13 mouse cellular contexts compared by ENCODE assay signal in the genomic region with DNA sequence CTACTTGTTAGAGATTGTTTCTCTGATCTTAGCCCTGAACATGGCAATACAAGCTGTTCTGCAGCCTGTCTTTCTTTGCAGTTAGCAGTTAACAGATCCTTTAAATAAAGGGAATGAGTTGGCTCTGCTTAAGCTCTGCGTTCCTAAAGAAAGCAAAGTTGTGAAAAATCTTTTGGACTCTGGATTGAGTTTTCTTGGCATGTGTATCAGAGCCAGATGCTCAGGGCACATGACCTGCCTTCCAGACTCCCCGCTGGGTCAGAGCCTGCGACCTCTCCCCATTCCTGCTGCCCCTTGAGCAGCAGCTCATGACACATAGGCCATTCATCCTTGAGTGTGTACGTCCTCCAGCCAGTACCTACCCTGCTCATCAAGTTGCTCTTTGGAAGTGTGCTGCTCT.
DNase-seq lines count a peak whose midpoint lies in the region; ATAC-seq and TF ChIP-seq lines count a peak whose summit lies in the region.
"Had no signal": no experiment of that assay in that cellular context is flagged by ENCODE, and none has a peak within 500 bp of the region (broad histone marks: within the 10 kb centered on the region; RNA-seq: fewer than 3 reads in every experiment).

No protein-coding gene starts in this region.

- DNase-seq in heart, adult 11 months, result peak; percentile 66
- DNase-seq in lung, embryonic 14.5 days, result peak; percentile 70
- DNase-seq in lung, adult 2 months, result no peak
- peak; percentile 61 for DNase-seq in embryo, embryonic 10.5 days (ENCODE audit: low spot score)
- DNase-seq in urinary bladder, adult 2 months (ENCODE audit: low spot score), result no peak
- DNase-seq in cerebellum, adult 2 months, result no peak
- DNase-seq: adrenal gland, postnatal 25 days; heart, postnatal 36 days had no signal

- 71% methylated on average over 4 of the region's 4 CpGs for WGBS in heart, embryonic 12.5 days
- 40% methylated on average over 4 of the region's 4 CpGs for WGBS in lung, embryonic 14.5 days
- WGBS in lung, adult 2 months, result 49% methylated on average over 4 of the region's 4 CpGs
- WGBS in limb, embryonic 12.5 days, result 36% methylated on average over 4 of the region's 4 CpGs
- WGBS in cerebellum, adult 2 months, result 17% methylated on average over 4 of the region's 4 CpGs

- H3K4me2 ChIP-seq in heart, embryonic 12.5 days, result no peak overlapping the region
- no peak overlapping the region for H3K4me2 ChIP-seq in lung, embryonic 14.5 days
- no peak overlapping the region for H3K4me2 ChIP-seq in limb, embryonic 12.5 days
- H3K4me2 ChIP-seq: forebrain, embryonic 13.5 days had no signal

- H3K9ac ChIP-seq in heart, embryonic 12.5 days, result no peak overlapping the region
- H3K9ac ChIP-seq in lung, embryonic 14.5 days, result no peak overlapping the region
- no peak overlapping the region for H3K9ac ChIP-seq in limb, embryonic 12.5 days (replicated peaks)
- H3K9ac ChIP-seq: forebrain, embryonic 13.5 days; liver, embryonic 14.5 days had no signal

- H3K9me3 ChIP-seq in heart, embryonic 12.5 days (replicated peaks), result peaks cover 3% of the 10 kb centered on the region
- H3K9me3 ChIP-seq in lung, embryonic 14.5 days (ENCODE audit: low read depth, low read length), result no peaks in the 10 kb centered on the region
- no peaks in the 10 kb centered on the region; the same call in 1 of the 2 replicates for H3K9me3 ChIP-seq in limb, embryonic 12.5 days
- H3K9me3 ChIP-seq: forebrain, embryonic 13.5 days had no signal

- no peak overlapping the region for H3K27ac ChIP-seq in heart, embryonic 12.5 days (ENCODE audit: poor library complexity, severe bottlenecking)
- H3K27ac ChIP-seq in lung, embryonic 14.5 days (ENCODE audit: low read depth), result peak overlapping the region; percentile 26; the same call in 1 of the 2 replicates
- H3K27ac ChIP-seq in limb, embryonic 12.5 days, result peak overlapping the region; percentile 62; the same call in 1 of the 2 replicates
- no peak overlapping the region for H3K27ac ChIP-seq in cerebellum, adult 2 months (ENCODE audit: insufficient read depth, low read length)
- H3K27ac ChIP-seq: forebrain, embryonic 13.5 days; liver, embryonic 14.5 days had no signal

- no peaks in the 10 kb centered on the region for H3K27me3 ChIP-seq in heart, embryonic 12.5 days (replicated peaks)
- no peaks in the 10 kb centered on the region for H3K27me3 ChIP-seq in lung, embryonic 14.5 days (ENCODE audit: insufficient read depth, low read length)
- peaks cover 1% of the 10 kb centered on the region for H3K27me3 ChIP-seq in limb, embryonic 12.5 days
- no peaks in the 10 kb centered on the region for H3K27me3 ChIP-seq in cerebellum, adult 2 months (ENCODE audit: control insufficient read depth, insufficient read depth, low read length)
- H3K27me3 ChIP-seq: forebrain, embryonic 13.5 days had no signal

- no peak for ATAC-seq in heart, embryonic 12.5 days (ENCODE audit: insufficient number of reproducible peaks, low FRiP score)
- ATAC-seq in lung, embryonic 14.5 days (ENCODE audit: insufficient read depth), result peak; percentile 24; the same call in 1 of the 2 replicates
- no peak for ATAC-seq in limb, embryonic 12.5 days (ENCODE audit: insufficient number of reproducible peaks, insufficient read depth, low FRiP score, low TSS enrichment, low read depth)
- ATAC-seq: forebrain, embryonic 13.5 days; inflammation-experienced regulatory T-cells, adult 6 months had no signal

- H3K36me3 ChIP-seq in heart, embryonic 12.5 days, result no peaks in the 10 kb centered on the region
- H3K36me3 ChIP-seq in lung, embryonic 14.5 days (ENCODE audit: insufficient read depth), result no peaks in the 10 kb centered on the region
- no peaks in the 10 kb centered on the region for H3K36me3 ChIP-seq in limb, embryonic 12.5 days

- H3K4me1 ChIP-seq in heart, embryonic 12.5 days (replicated peaks), result 0 out of 2 replicates have a peak, but pooled peaks cover 9% of the 10 kb centered on the region
- peaks cover 6% of the 10 kb centered on the region; the same call in 1 of the 2 replicates for H3K4me1 ChIP-seq in lung, embryonic 14.5 days (ENCODE audit: insufficient read depth)
- no peaks in the 10 kb centered on the region for H3K4me1 ChIP-seq in lung, adult 2 months (ENCODE audit: control insufficient read depth, insufficient read depth, low read length)
- peaks cover 77% of the 10 kb centered on the region for H3K4me1 ChIP-seq in limb, embryonic 12.5 days (replicated peaks)
- H3K4me1 ChIP-seq in cerebellum, adult 2 months (ENCODE audit: control insufficient read depth, insufficient read depth, low read length), result no peaks in the 10 kb centered on the region; the same call in 1 of the 2 replicates
- H3K4me1 ChIP-seq: forebrain, embryonic 13.5 days had no signal

- TF ChIP-seq CTCF in lung, embryonic 14.5 days (IDR thresholded peaks at IDR 0.05; ENCODE audit: low read depth), result no peak
- no peak for TF ChIP-seq CTCF in lung, adult 2 months (IDR thresholded peaks at IDR 0.05; ENCODE audit: insufficient read depth, low read length)
- no peak for TF ChIP-seq CTCF in cerebellum, adult 2 months (IDR thresholded peaks at IDR 0.05; ENCODE audit: borderline replicate concordance, insufficient read depth, low read depth, low read length)

- no peak overlapping the region for H3K4me3 ChIP-seq in heart, embryonic 12.5 days
- H3K4me3 ChIP-seq in lung, embryonic 14.5 days (ENCODE audit: low read depth, low read length), result no peak overlapping the region
- no peak overlapping the region for H3K4me3 ChIP-seq in lung, adult 2 months (replicated peaks; ENCODE audit: extremely low read depth, low read depth, low read length)
- H3K4me3 ChIP-seq in limb, embryonic 12.5 days (replicated peaks), result no peak overlapping the region
- no peak overlapping the region for H3K4me3 ChIP-seq in cerebellum, adult 2 months (replicated peaks; ENCODE audit: insufficient read depth, low read depth, low read length)
- H3K4me3 ChIP-seq: forebrain, embryonic 13.5 days had no signal

- no peak for TF ChIP-seq POLR2A in lung, adult 2 months (IDR thresholded peaks at IDR 0.05; ENCODE audit: borderline replicate concordance, extremely low read depth, low read depth, low read length)
- TF ChIP-seq POLR2A in cerebellum, adult 2 months (IDR thresholded peaks at IDR 0.05; ENCODE audit: borderline replicate concordance, insufficient read depth, low read length), result no peak

Comparison
In these comparisons a context has a peak if more than half of its experiments do, and no peak if none do; other contexts are left out.
1. DNase-seq: peak in heart, adult 11 months (single experiment), lung, embryonic 14.5 days (single experiment) and embryo, embryonic 10.5 days (single experiment); none in lung, adult 2 months (single experiment), urinary bladder, adult 2 months (single experiment) and cerebellum, adult 2 months (0 of 2).
2. H3K27ac ChIP-seq: peak in lung, embryonic 14.5 days (single experiment) and limb, embryonic 12.5 days (single experiment); none in heart, embryonic 12.5 days (single experiment) and cerebellum, adult 2 months (single experiment).